Mouse (Mus musculus) intestine, embryonic 16.5 days (tissue): Measurements from ENCODE around the gene Gm20388. TPM values are rescaled to one million over a fixed set of nuclear protein-coding genes. Genes with fewer than 3 reads are reported as not detected.

Source experiments
- ATAC-seq: fragments of 200-750 bp; cut with Nextera tagmentation; 2 replicates; pipeline ENCODE4 v1.8.0; 2017; ENCODE audit warnings: moderate TSS enrichment, moderate library complexity
- H3K27ac ChIP-seq: fragments of 300-500 bp; sonication (generic); 2 replicates; pipeline ENCODE4 v1.5.1; 2014; ENCODE audit warnings: mild to moderate bottlenecking, low read length
- H3K27me3 ChIP-seq: fragments of 300-500 bp; sonication (generic); replicated peaks from 2 replicates; pipeline ENCODE4 v1.6.1; 2014; ENCODE audit warnings: low read length, control low read depth, mixed read lengths; ENCODE audit not compliant: control insufficient read depth, insufficient read depth
- H3K36me3 ChIP-seq: fragments of 300-500 bp; sonication (generic); 2 replicates; pipeline ENCODE4 v1.6.1; 2014; ENCODE audit warnings: low read length, control low read depth; ENCODE audit not compliant: control insufficient read depth, insufficient read depth
- H3K4me1 ChIP-seq: fragments of 300-500 bp; sonication (generic); 2 replicates; pipeline ENCODE4 v1.6.1; 2014; ENCODE audit warnings: low read length, control low read depth, mixed read lengths; ENCODE audit not compliant: control insufficient read depth, insufficient read depth
- H3K4me2 ChIP-seq: fragments of 300-500 bp; sonication (generic); 2 replicates; pipeline ENCODE4 v1.6.1; 2014; ENCODE audit warnings: low read depth, low read length, control low read depth
- H3K4me3 ChIP-seq: fragments of 300-500 bp; sonication (generic); 2 replicates; pipeline ENCODE4 v1.5.1; 2014; ENCODE audit warnings: mild to moderate bottlenecking, low read length
- H3K9ac ChIP-seq: fragments of 300-500 bp; sonication (generic); 2 replicates; pipeline ENCODE4 v1.6.1; 2014; ENCODE audit warnings: low read depth, low read length
- H3K9me3 ChIP-seq: fragments of 300-500 bp; sonication (generic); 2 replicates; pipeline ENCODE4 v1.6.1; 2016; ENCODE audit warnings: low read length, control low read depth; ENCODE audit not compliant: control insufficient read depth
- WGBS: fragments of 180-500 bp; shearing (Covaris S2); extraction: QIAGEN DNeasy Blood & Tissue Kit; methylation state at CpG from one replicate; pipeline ENCODE4 v1.1.7; 2014; 5-methylcytosine and 5-hydroxymethylcytosine counted together
- polyA plus RNA-seq: library from polyadenylated mRNA; unstranded; fragments of >200 nt; fragmentation: Nextera tagmentation; extraction: Ambion mirVana; gene quantifications from 2 replicates; pipeline ENCODE4 v1.2.1, GENCODE M21; 2015

Gene Gm20388
- polyA plus RNA-seq, 1 experiment from 2014 or later = 5.8 TPM

GRCm38 (mm10) chr8:120164026-120164425 lies 253.4 kb downstream of the Gm20388 start:
- Histone ChIP-seq H3K9me3 (no peaks in the 10 kb centered on the region), H3K4me3 (no peak overlapping the region), H3K4me1 (no peaks in the 10 kb centered on the region), H3K27ac (no peak overlapping the region), H3K27me3 (no peaks in the 10 kb centered on the region), H3K9ac (no peak overlapping the region), H3K36me3 (no peaks in the 10 kb centered on the region), H3K4me2 (no peak overlapping the region)
- no peak for ATAC-seq
- 81% methylated on average over 5 of the region's 5 CpGs for WGBS

- Histone ChIP-seq H3K4me3 (no peak overlapping the region), H3K27ac (no peak overlapping the region), H3K4me1 (no peaks in the 10 kb centered on the region), H3K27me3 (no peaks in the 10 kb centered on the region), H3K36me3 (no peaks in the 10 kb centered on the region), H3K9ac (no peak overlapping the region), H3K9me3 (no peaks in the 10 kb centered on the region), H3K4me2 (no peak overlapping the region)
- 80% methylated on average over 8 of the region's 8 CpGs for WGBS
- no peak for ATAC-seq
These were observed 256.5 kb downstream of the Gm20388 start for GRCm38 (mm10) chr8:120167136-120167535.

DNA sequence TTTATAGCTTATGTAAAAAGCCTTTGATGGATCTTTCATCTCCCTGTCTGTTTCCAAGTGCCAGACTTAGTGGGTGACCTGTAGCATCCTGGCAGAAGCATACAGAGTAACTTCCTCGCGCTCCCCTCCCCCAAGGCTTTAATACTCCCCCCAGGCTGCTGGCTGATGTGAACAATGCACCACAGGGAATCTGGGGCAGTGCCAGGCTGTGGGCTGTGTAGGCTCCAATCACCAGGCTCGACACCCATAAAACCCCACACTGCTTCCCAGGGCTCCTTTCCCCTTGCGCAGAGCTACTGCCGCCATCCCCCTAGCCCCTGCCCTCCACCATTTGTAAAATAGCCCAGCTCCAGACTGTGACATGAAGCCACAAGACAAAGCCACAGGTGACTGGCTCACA lies 257.2 kb downstream of the Gm20388 start:
- H3K9me3 ChIP-seq = no peaks in the 10 kb centered on the region
- H3K27me3 ChIP-seq = no peaks in the 10 kb centered on the region
- WGBS = 43% methylated on average over 5 of the region's 5 CpGs
- no peak overlapping the region for H3K9ac ChIP-seq
- no peaks in the 10 kb centered on the region for H3K36me3 ChIP-seq
- ATAC-seq = no peak
- H3K4me1 ChIP-seq = no peaks in the 10 kb centered on the region
- H3K4me3 ChIP-seq = no peak overlapping the region
- H3K27ac ChIP-seq = no peak overlapping the region
- no peak overlapping the region for H3K4me2 ChIP-seq

GRCm38 (mm10) chr8:120169119-120169518 lies 258.5 kb downstream of the Gm20388 start:
- no peaks in the 10 kb centered on the region for H3K36me3 ChIP-seq
- no peak overlapping the region for H3K27ac ChIP-seq
- H3K9me3 ChIP-seq = no peaks in the 10 kb centered on the region
- no peak overlapping the region for H3K4me2 ChIP-seq
- no peak overlapping the region for H3K9ac ChIP-seq
- H3K4me1 ChIP-seq = no peaks in the 10 kb centered on the region
- no peak for ATAC-seq
- no peak overlapping the region for H3K4me3 ChIP-seq
- 52% methylated on average over 8 of the region's 8 CpGs for WGBS
- no peaks in the 10 kb centered on the region for H3K27me3 ChIP-seq

GRCm38 (mm10) chr8:120173195-120173594 lies 262.6 kb downstream of the Gm20388 start:
- peaks cover 13% of the 10 kb centered on the region for H3K4me1 ChIP-seq
- ATAC-seq = no peak
- H3K9me3 ChIP-seq = no peaks in the 10 kb centered on the region
- H3K27me3 ChIP-seq = peaks cover 5% of the 10 kb centered on the region; the same call in 1 of the 2 replicates
- H3K9ac ChIP-seq = no peak overlapping the region
- H3K36me3 ChIP-seq = no peaks in the 10 kb centered on the region
- WGBS = 87% methylated on average over 1 of the region's 1 CpGs
- H3K4me2 ChIP-seq = no peak overlapping the region
- no peak overlapping the region for H3K4me3 ChIP-seq
- no peak overlapping the region for H3K27ac ChIP-seq

DNA sequence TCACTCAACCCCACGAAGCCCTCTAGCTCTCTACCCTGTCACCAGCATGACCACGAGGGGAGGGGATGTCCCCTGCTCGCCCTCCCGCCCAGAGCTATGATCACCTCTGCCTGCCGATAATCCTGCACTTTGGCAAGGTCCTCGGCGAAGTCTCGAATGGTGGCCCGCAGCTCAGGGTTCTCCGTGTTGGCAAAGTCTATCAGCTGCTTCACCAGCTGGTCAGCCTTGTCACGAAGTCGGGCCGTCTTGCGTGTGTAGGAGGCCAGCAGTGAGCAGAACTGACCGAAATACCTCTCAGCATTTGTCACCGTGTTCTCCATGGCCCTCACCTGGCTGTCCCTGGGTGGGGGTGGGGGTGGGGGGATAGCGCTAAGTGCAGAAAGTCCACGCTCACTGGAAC lies 264.0 kb downstream of the Gm20388 start:
- Histone ChIP-seq H3K27me3 (peaks cover 5% of the 10 kb centered on the region; the same call in 1 of the 2 replicates), H3K4me3 (no peak overlapping the region), H3K4me2 (no peak overlapping the region), H3K9me3 (no peaks in the 10 kb centered on the region), H3K36me3 (no peaks in the 10 kb centered on the region), H3K4me1 (peaks cover 24% of the 10 kb centered on the region), H3K27ac (no peak overlapping the region), H3K9ac (no peak overlapping the region)
- 58% methylated on average over 18 of the region's 18 CpGs for WGBS
- ATAC-seq = no peak

GRCm38 (mm10) chr8:120176605-120177004 lies 266.0 kb downstream of the Gm20388 start:
- Histone ChIP-seq H3K4me3 (no peak overlapping the region), H3K9ac (no peak overlapping the region), H3K36me3 (no peaks in the 10 kb centered on the region), H3K4me1 (peaks cover 29% of the 10 kb centered on the region), H3K27me3 (peaks cover 5% of the 10 kb centered on the region; the same call in 1 of the 2 replicates), H3K9me3 (no peaks in the 10 kb centered on the region), H3K27ac (0 out of 2 replicates have a peak overlapping the region, but pooled peaks have one; percentile 4), H3K4me2 (no peak overlapping the region)
- 50% methylated on average over 4 of the region's 4 CpGs for WGBS
- ATAC-seq = no peak

DNA sequence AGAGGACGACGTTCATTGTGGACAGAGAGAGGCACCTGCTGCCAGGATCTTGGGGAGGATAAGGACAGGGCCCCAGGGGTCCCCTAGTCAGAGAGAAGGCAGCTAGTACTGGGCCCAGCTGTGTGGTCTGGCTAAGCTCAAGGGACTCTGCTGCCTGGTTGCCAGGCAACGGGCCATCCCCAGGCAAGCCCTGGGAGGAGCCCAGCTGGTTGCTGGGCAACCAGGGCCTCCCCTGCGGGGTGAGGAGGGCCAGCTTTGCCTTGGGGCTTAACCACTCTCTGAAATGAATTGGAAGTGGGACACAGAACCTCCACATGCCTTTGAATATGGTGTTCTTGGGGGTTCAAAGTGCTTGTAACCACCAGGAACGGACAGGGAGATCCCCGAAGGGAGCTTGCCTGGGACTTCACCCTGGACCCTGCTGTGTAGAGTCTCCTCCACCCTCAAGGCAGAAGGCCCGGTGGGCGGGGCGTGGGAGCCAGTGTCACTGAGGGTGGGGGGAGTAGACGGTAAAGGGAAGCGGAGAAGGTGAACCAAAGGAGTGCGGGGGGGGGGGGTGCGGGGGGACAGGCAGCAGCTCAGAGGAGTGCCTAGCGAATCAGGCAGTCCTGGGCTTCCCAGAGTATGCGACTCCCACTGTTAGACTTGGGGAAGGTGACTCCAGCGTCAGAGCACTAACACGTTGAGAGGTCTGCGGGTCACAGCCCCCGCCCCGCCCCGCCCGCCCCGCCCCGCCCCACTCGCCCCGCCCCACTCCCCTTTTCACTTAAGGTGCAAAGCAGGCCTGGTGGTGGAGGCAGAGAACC lies 266.9 kb downstream of the Gm20388 start, which contains the start of gene Fam92b:
Gene Fam92b (minus strand): TSS at position 149 of the 806 bp plus-strand sequence.
- 0 out of 2 replicates have a peak within 1 kb of the TSS, but pooled peaks have one; percentile 9 for H3K4me3 ChIP-seq
- H3K27ac ChIP-seq = peak within 1 kb of the TSS; percentile 56
- ATAC-seq = peak; percentile 82
- H3K36me3 ChIP-seq = no peaks in the 10 kb centered on the region
- H3K9ac ChIP-seq = no peak within 1 kb of the TSS
- peaks cover 5% of the 10 kb centered on the region; the same call in 1 of the 2 replicates for H3K27me3 ChIP-seq
- H3K4me2 ChIP-seq = peak within 1 kb of the TSS; percentile 41
- H3K9me3 ChIP-seq = no peaks in the 10 kb centered on the region
- H3K4me1 ChIP-seq = peaks cover 29% of the 10 kb centered on the region
- WGBS = 1% methylated on average over 24 of the region's 26 CpGs

GRCm38 (mm10) chr8:120178124-120178514 lies 267.5 kb downstream of the Gm20388 start:
- Histone ChIP-seq H3K9ac (no peak overlapping the region), H3K27ac (no peak overlapping the region), H3K4me3 (no peak overlapping the region), H3K27me3 (peaks cover 5% of the 10 kb centered on the region; the same call in 1 of the 2 replicates), H3K9me3 (no peaks in the 10 kb centered on the region), H3K4me2 (no peak overlapping the region), H3K4me1 (peaks cover 29% of the 10 kb centered on the region), H3K36me3 (no peaks in the 10 kb centered on the region)
- no peak for ATAC-seq
- 17% methylated on average over 10 of the region's 10 CpGs for WGBS
